Mouse (Mus musculus): ENCODE measurements around the gene BC035044. TPM values are rescaled to one million over a fixed set of nuclear protein-coding genes. Genes with fewer than 3 reads are reported as not detected.
"Not testable (repeated sequence)": the region's sequence is repeated elsewhere in the genome, so short reads cannot be mapped to it uniquely, and the experiment has no call there.

Gene BC035044
- polyA plus RNA-seq, 1 experiment from 2014 or later = 0.59 TPM

- 48% methylated on average over 7 of the region's 7 CpGs for whole genome bisulfite sequencing
- DNase-seq (ENCODE audit: low spot score) = peak; percentile 63
Observed at GRCm38 (mm10) chr6:128804823-128805640, 85.9 kb downstream of the BC035044 start.

GRCm38 (mm10) chr6:128802999-128803857, 87.7 kb downstream of the BC035044 start:
- ATAC-seq (ENCODE audit: low FRiP score, low TSS enrichment) (peak; percentile 97), DNase-seq (ENCODE audit: low spot score) (peak; percentile 98)
- no peak overlapping the region; the same call in 1 of the 2 replicates for H3K27ac ChIP-seq (replicated peaks)
- H3K27me3 ChIP-seq (ENCODE audit: control insufficient read depth, insufficient read depth, low read length) = no peaks in the 10 kb centered on the region
- no peak for TF ChIP-seq EP300 (optimal IDR thresholded peaks at IDR 0.05)
- peak; percentile 99 for TF ChIP-seq CTCF (IDR thresholded peaks at IDR 0.05; ENCODE audit: low read depth)
- 0 out of 2 replicates have a peak overlapping the region, but pooled peaks have one; percentile 24 for H3K9ac ChIP-seq (ENCODE audit: low read length)
- H3K4me3 ChIP-seq (ENCODE audit: low read depth, low read length) = peak overlapping the region; percentile 41
- WGBS = 6% methylated on average over 26 of the region's 26 CpGs
- no peaks in the 10 kb centered on the region for H3K36me3 ChIP-seq (ENCODE audit: control insufficient read depth, insufficient read depth, low read length)
- H3K4me1 ChIP-seq (replicated peaks; ENCODE audit: control insufficient read depth, insufficient read depth) = no peaks in the 10 kb centered on the region
- H3K4me2 ChIP-seq (replicated peaks; ENCODE audit: low read depth) = peak overlapping the region; percentile 56
- no peaks in the 10 kb centered on the region for H3K9me3 ChIP-seq (ENCODE audit: control insufficient read depth, low read length)

More at GRCm38 (mm10) chr6:128804823-128805640, 85.9 kb downstream of the BC035044 start:
- not testable (repeated sequence) for H3K9ac ChIP-seq (ENCODE audit: low read length); H3K4me3 ChIP-seq (ENCODE audit: low read depth, low read length); H3K27ac ChIP-seq (replicated peaks); H3K4me1 ChIP-seq (replicated peaks; ENCODE audit: control insufficient read depth, insufficient read depth); H3K4me2 ChIP-seq (replicated peaks; ENCODE audit: low read depth); H3K27me3 ChIP-seq (ENCODE audit: control insufficient read depth, insufficient read depth, low read length); H3K36me3 ChIP-seq (ENCODE audit: control insufficient read depth, insufficient read depth, low read length); H3K9me3 ChIP-seq (ENCODE audit: control insufficient read depth, low read length)
- ATAC-seq (ENCODE audit: low FRiP score, low TSS enrichment) = peak; percentile 27; the same call in 1 of the 2 replicates
- TF ChIP-seq CTCF (IDR thresholded peaks at IDR 0.05; ENCODE audit: low read depth) = peak; percentile 77

GRCm38 (mm10) chr6:128802557-128802956, 88.4 kb downstream of the BC035044 start:
- no peaks in the 10 kb centered on the region for H3K36me3 ChIP-seq (ENCODE audit: control insufficient read depth, insufficient read depth, low read length)
- peak overlapping the region; percentile 41 for H3K4me3 ChIP-seq (ENCODE audit: low read depth, low read length)
- WGBS = 16% methylated on average over 10 of the region's 10 CpGs
- H3K27me3 ChIP-seq (ENCODE audit: control insufficient read depth, insufficient read depth, low read length) = no peaks in the 10 kb centered on the region
- peak overlapping the region; percentile 56 for H3K4me2 ChIP-seq (replicated peaks; ENCODE audit: low read depth)
- TF ChIP-seq CTCF (IDR thresholded peaks at IDR 0.05; ENCODE audit: low read depth) = no peak
- no peak for TF ChIP-seq EP300 (optimal IDR thresholded peaks at IDR 0.05)
- DNase-seq (ENCODE audit: low spot score) (no peak), ATAC-seq (ENCODE audit: low FRiP score, low TSS enrichment) (peak; percentile 18; the same call in 1 of the 2 replicates)
- H3K9me3 ChIP-seq (ENCODE audit: control insufficient read depth, low read length) = no peaks in the 10 kb centered on the region
- H3K9ac ChIP-seq (ENCODE audit: low read length) = peak overlapping the region; percentile 24; the same call in 1 of the 2 replicates
- H3K27ac ChIP-seq (replicated peaks) = peak overlapping the region; percentile 69
- H3K4me1 ChIP-seq (replicated peaks; ENCODE audit: control insufficient read depth, insufficient read depth) = no peaks in the 10 kb centered on the region

- H3K4me3 ChIP-seq (ENCODE audit: low read depth, low read length); H3K4me1 ChIP-seq (replicated peaks; ENCODE audit: control insufficient read depth, insufficient read depth); H3K27me3 ChIP-seq (ENCODE audit: control insufficient read depth, insufficient read depth, low read length); ATAC-seq (ENCODE audit: low FRiP score, low TSS enrichment); DNase-seq (ENCODE audit: low spot score); H3K4me2 ChIP-seq (replicated peaks; ENCODE audit: low read depth); H3K27ac ChIP-seq (replicated peaks); H3K9me3 ChIP-seq (ENCODE audit: control insufficient read depth, low read length); H3K9ac ChIP-seq (ENCODE audit: low read length); H3K36me3 ChIP-seq (ENCODE audit: control insufficient read depth, insufficient read depth, low read length): not testable (repeated sequence)
- WGBS = 86% methylated on average over 5 of the region's 5 CpGs
Observed at GRCm38 (mm10) chr6:128800696-128801095, 90.2 kb downstream of the BC035044 start.

- H3K9ac ChIP-seq (ENCODE audit: low read length) = peak overlapping the region; percentile 67; the same call in 1 of the 2 replicates
- 0 out of 2 replicates have a peak overlapping the region, but pooled peaks have one; percentile 92 for H3K27ac ChIP-seq (replicated peaks)
- 11% methylated on average over 7 of the region's 7 CpGs for WGBS
- ATAC-seq (ENCODE audit: low FRiP score, low TSS enrichment) (no peak), DNase-seq (ENCODE audit: low spot score) (no peak)
- no peaks in the 10 kb centered on the region for H3K36me3 ChIP-seq (ENCODE audit: control insufficient read depth, insufficient read depth, low read length)
- no peaks in the 10 kb centered on the region for H3K9me3 ChIP-seq (ENCODE audit: control insufficient read depth, low read length)
- H3K27me3 ChIP-seq (ENCODE audit: control insufficient read depth, insufficient read depth, low read length) = no peaks in the 10 kb centered on the region
- TF ChIP-seq EP300 (optimal IDR thresholded peaks at IDR 0.05) (no peak), CTCF (IDR thresholded peaks at IDR 0.05; ENCODE audit: low read depth) (0 out of 2 replicates have a peak, but pooled peaks have one; percentile 0)
- no peaks in the 10 kb centered on the region for H3K4me1 ChIP-seq (replicated peaks; ENCODE audit: control insufficient read depth, insufficient read depth)
- peak overlapping the region; percentile 48 for H3K4me2 ChIP-seq (replicated peaks; ENCODE audit: low read depth)
- H3K4me3 ChIP-seq (ENCODE audit: low read depth, low read length) = peak overlapping the region; percentile 61
Observed at GRCm38 (mm10) chr6:128799896-128800270, 91.0 kb downstream of the BC035044 start.

Measured in stomach, postnatal 0 days (tissue).